ENCODE assay signal across 8 mouse cellular contexts in the genomic region with DNA sequence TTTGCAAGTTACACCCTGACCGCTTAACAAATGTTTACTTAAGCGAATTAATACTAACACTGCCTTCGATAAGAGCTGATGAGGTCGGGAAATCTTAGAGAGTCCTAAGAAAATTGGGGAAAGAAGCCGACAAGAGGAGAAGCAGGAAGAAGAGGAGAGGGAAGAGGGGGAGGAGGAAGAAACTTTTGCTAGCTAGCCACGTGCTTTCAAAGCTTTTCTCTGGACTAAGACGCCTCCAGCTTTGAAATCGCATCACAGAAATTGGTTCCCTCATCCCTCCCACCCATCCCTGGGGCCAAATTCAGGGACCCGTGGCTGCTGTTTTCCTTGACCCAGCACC. TPM values are rescaled to one million over a fixed set of nuclear protein-coding genes. Genes with fewer than 3 reads are reported as not detected.
A peak's percentile ranks its signal among the peaks of the same experiment; 100 is the strongest.
DNase-seq lines count a peak whose midpoint lies in the region; ATAC-seq and TF ChIP-seq lines count a peak whose summit lies in the region.

No protein-coding gene starts in this region.

- H3K9ac ChIP-seq in forebrain, embryonic 11.5 days (ENCODE audit: low read length) = peak overlapping the region; percentile 25
- H3K9ac ChIP-seq in intestine, embryonic 16.5 days (ENCODE audit: low read depth, low read length) = peak overlapping the region; percentile 51
- H3K9ac ChIP-seq in neural tube, embryonic 14.5 days (replicated peaks; ENCODE audit: low read depth, low read length) = peak overlapping the region; percentile 51; the same call in 1 of the 2 replicates

- H3K27ac ChIP-seq in forebrain, embryonic 11.5 days (ENCODE audit: low read depth, low read length) = no peak overlapping the region
- H3K27ac ChIP-seq in intestine, embryonic 16.5 days (ENCODE audit: low read length) = no peak overlapping the region
- H3K27ac ChIP-seq in neural tube, embryonic 14.5 days (ENCODE audit: low read depth, low read length) = no peak overlapping the region

- peak overlapping the region; percentile 77 for H3K4me2 ChIP-seq in forebrain, embryonic 11.5 days (ENCODE audit: low read depth, low read length, severe bottlenecking)
- H3K4me2 ChIP-seq in intestine, embryonic 16.5 days (ENCODE audit: low read depth, low read length) = peak overlapping the region; percentile 84
- H3K4me2 ChIP-seq in neural tube, embryonic 14.5 days (ENCODE audit: low read depth, low read length) = peak overlapping the region; percentile 97

- TF ChIP-seq POLR2A in lung, adult 2 months (IDR thresholded peaks at IDR 0.05; ENCODE audit: borderline replicate concordance, extremely low read depth, low read depth, low read length) = no peak

- no peaks in the 10 kb centered on the region for H3K9me3 ChIP-seq in forebrain, embryonic 11.5 days (ENCODE audit: control insufficient read depth, low read length)
- H3K9me3 ChIP-seq in intestine, embryonic 16.5 days (ENCODE audit: control insufficient read depth, low read length) = no peaks in the 10 kb centered on the region
- H3K9me3 ChIP-seq in neural tube, embryonic 14.5 days (ENCODE audit: control insufficient read depth, low read length) = no peaks in the 10 kb centered on the region

- no peak for ATAC-seq in forebrain, embryonic 11.5 days (replicated peaks; ENCODE audit: low FRiP score)
- ATAC-seq in intestine, embryonic 16.5 days = no peak
- ATAC-seq in neural tube, embryonic 14.5 days (ENCODE audit: low read depth) = no peak; the same call in 1 of the 2 replicates

- intact Hi-C loops in left cerebral cortex, postnatal 36 days (cut with DNase I) = loop anchor here (2.0 kb wide), 1 partner anchor 48 kb away; a partner anchor contains a TSS

- 0 out of 2 replicates have a peak, but pooled peaks cover 6% of the 10 kb centered on the region for H3K4me1 ChIP-seq in lung, adult 2 months (ENCODE audit: control insufficient read depth, insufficient read depth, low read length)
- H3K4me1 ChIP-seq in forebrain, embryonic 11.5 days (replicated peaks; ENCODE audit: control insufficient read depth, insufficient read depth, low read length) = peaks cover 2% of the 10 kb centered on the region; the same call in 1 of the 2 replicates
- peaks cover 9% of the 10 kb centered on the region for H3K4me1 ChIP-seq in intestine, embryonic 16.5 days (ENCODE audit: control insufficient read depth, insufficient read depth, low read length)
- 0 out of 2 replicates have a peak, but pooled peaks cover 4% of the 10 kb centered on the region for H3K4me1 ChIP-seq in neural tube, embryonic 14.5 days (ENCODE audit: control insufficient read depth, insufficient read depth, low read length)

- peak overlapping the region; percentile 10 for H3K4me3 ChIP-seq in lung, adult 2 months (replicated peaks; ENCODE audit: extremely low read depth, low read depth, low read length)
- peak overlapping the region; percentile 31 for H3K4me3 ChIP-seq in forebrain, embryonic 11.5 days (ENCODE audit: low read depth, low read length)
- H3K4me3 ChIP-seq in intestine, embryonic 16.5 days (ENCODE audit: low read length) = peak overlapping the region; percentile 42
- peak overlapping the region; percentile 43 for H3K4me3 ChIP-seq in neural tube, embryonic 14.5 days (ENCODE audit: low read depth, low read length)

- no peaks in the 10 kb centered on the region for H3K27me3 ChIP-seq in forebrain, embryonic 11.5 days (ENCODE audit: control insufficient read depth, insufficient read depth, low read length)
- H3K27me3 ChIP-seq in intestine, embryonic 16.5 days (replicated peaks; ENCODE audit: control insufficient read depth, insufficient read depth, low read length) = no peaks in the 10 kb centered on the region
- H3K27me3 ChIP-seq in neural tube, embryonic 14.5 days (ENCODE audit: control insufficient read depth, insufficient read depth, low read length) = no peaks in the 10 kb centered on the region

- DNase-seq in lung, adult 2 months = no peak
- no peak for DNase-seq in lung, postnatal 10 days
- no peak for DNase-seq in forebrain, embryonic 11.5 days (ENCODE audit: low spot score)
- no peak for DNase-seq in gastrocnemius, postnatal 25 days
- no peak for DNase-seq in adrenal gland, adult 2 months
- DNase-seq in left cerebral cortex, postnatal 36 days (ENCODE audit: low spot score in 2 of 2) = no peak

- TF ChIP-seq CTCF in lung, adult 2 months (IDR thresholded peaks at IDR 0.05; ENCODE audit: insufficient read depth, low read length) = no peak

- 6% methylated on average over 9 of the region's 9 CpGs for WGBS in lung, adult 2 months
- WGBS in forebrain, embryonic 11.5 days = 12% methylated on average over 9 of the region's 9 CpGs
- WGBS in intestine, embryonic 16.5 days = 9% methylated on average over 9 of the region's 9 CpGs
- WGBS in neural tube, embryonic 14.5 days = 12% methylated on average over 9 of the region's 9 CpGs

- no peaks in the 10 kb centered on the region for H3K36me3 ChIP-seq in forebrain, embryonic 11.5 days (ENCODE audit: control insufficient read depth, insufficient read depth, low read length)
- no peaks in the 10 kb centered on the region for H3K36me3 ChIP-seq in intestine, embryonic 16.5 days (ENCODE audit: control insufficient read depth, insufficient read depth, low read length)
- H3K36me3 ChIP-seq in neural tube, embryonic 14.5 days (ENCODE audit: control insufficient read depth, insufficient read depth, low read length) = no peaks in the 10 kb centered on the region

RNA-seq across cellular contexts. Expression of a gene that starts 48.7 kb away (rescaled TPM):
- 14.6 and 14.9 TPM in 2 replicates for polyA plus RNA-seq in lung, adult 2 months (2012; rRNA removed)
- polyA plus RNA-seq in forebrain, embryonic 11.5 days (2014; fragmentation: Nextera tagmentation; extraction: Ambion mirVana) = 5.7 and 6.9 TPM in 2 replicates
- 60.7 and 77.0 TPM in 2 replicates for polyA plus RNA-seq in intestine, embryonic 16.5 days (2015; fragmentation: Nextera tagmentation; extraction: Ambion mirVana)
- 4.0 and 4.4 TPM in 2 replicates for polyA plus RNA-seq in neural tube, embryonic 14.5 days (2014; fragmentation: Nextera tagmentation; extraction: Ambion mirVana)
- total RNA-seq in gastrocnemius, postnatal 25 days (2021) = 10 to 100 TPM; 61.9 to 69.2 TPM
- total RNA-seq in adrenal gland, adult 2 months (2021) = 10 to 100 TPM; 61.4 to 91.7 TPM
- polyA plus RNA-seq in adrenal gland, adult 2 months (2012; rRNA removed) = 26.4 and 50.5 TPM in 2 replicates
- 100 to 1,000 TPM in 1 of 2 experiments, 10 to 100 TPM in 1; 94.0 to 104 TPM for total RNA-seq in left cerebral cortex, postnatal 36 days (2021)
